Mouse (Mus musculus): ENCODE results near the gene Larp1b. TPM values are rescaled to one million over a fixed set of nuclear protein-coding genes. Genes with fewer than 3 reads are reported as not detected.
"Not testable (repeated sequence)": the region's sequence is repeated elsewhere in the genome, so short reads cannot be mapped to it uniquely, and the experiment has no call there.

Larp1b gene
- polyA plus RNA-seq (2016; fragmentation: Nextera tagmentation; extraction: Ambion mirVana) = 1.5 and 2.0 TPM in 2 replicates

DNA sequence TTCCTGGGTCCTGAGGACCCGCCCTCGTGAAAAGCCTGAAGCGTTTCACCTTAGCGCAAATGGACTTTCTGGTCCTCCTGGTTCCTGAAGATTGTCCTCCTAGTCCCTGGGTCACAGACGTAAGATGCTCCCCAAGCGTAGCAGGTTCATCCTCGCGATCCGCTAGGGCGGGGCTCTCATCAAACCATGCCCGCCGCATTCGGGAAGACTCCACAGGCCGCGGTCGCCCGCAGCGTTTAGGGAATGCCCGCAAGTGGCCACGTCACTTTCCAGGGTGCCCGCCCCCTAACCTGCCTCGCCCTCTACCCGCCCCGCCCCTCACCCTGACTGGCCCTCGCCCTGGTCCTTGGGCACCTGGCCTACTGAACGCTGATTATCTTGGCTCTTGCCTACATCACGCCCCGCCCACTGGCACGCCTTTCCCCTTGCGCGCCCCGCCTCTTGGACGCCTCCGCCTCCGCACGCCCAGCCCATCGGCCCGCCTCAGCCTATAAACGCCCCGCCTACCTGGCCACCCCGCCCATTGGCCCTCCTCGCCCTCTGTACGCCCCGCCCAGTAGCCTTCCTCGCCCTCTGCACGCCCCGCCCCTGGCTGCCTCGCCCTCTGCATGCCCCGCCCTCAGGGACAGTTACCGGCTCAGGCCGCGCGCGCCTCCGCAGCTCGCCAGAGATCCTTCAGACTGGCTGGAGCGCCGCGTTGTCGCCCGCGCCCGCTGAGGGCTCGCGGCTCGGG lies at the start of gene Larp1b:
Larp1b (plus strand) TSS at position 659 of the 733 bp plus-strand sequence.
- DNase-seq (ENCODE audit: extremely low spot score, low spot score) = peak; percentile 99
- H3K36me3 ChIP-seq (replicated peaks) = no peaks in the 10 kb centered on the region
- peak within 1 kb of the TSS; percentile 86 for H3K27ac ChIP-seq
- H3K9me3 ChIP-seq = no peaks in the 10 kb centered on the region
- under 1% methylated on average over 66 of the region's 66 CpGs for WGBS
- peaks cover 47% of the 10 kb centered on the region for H3K27me3 ChIP-seq (ENCODE audit: poor library complexity, severe bottlenecking)
- peaks cover 27% of the 10 kb centered on the region for H3K4me1 ChIP-seq
- H3K4me3 ChIP-seq = peak within 1 kb of the TSS; percentile 78

DNA sequence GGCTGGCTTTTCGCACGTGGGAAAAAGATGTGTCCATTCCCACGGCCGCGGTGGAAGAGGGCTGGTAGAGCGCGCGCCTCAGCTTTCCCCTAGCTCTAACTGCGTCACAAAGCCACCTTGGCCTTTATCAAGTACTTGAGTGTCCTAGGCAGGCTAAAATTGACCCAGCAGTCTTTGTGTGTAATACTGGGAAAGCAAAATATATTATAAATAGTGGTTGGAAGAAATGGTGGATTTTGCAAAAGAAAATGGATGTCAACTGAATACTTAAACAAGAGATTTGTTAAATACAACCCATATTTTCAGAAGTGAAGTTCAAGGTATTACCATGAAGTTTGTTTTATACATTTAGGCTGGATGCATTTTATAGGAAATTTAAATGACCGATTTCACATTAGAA lies 47.2 kb upstream of the Larp1b start, which contains the start of gene 1700034I23Rik:
1700034I23Rik (minus strand) TSS at position 101 of the 400 bp plus-strand sequence.
- not testable (repeated sequence) for H3K27ac ChIP-seq; H3K4me3 ChIP-seq; DNase-seq (ENCODE audit: extremely low spot score, low spot score); H3K9me3 ChIP-seq; H3K27me3 ChIP-seq (ENCODE audit: poor library complexity, severe bottlenecking); H3K4me1 ChIP-seq; H3K36me3 ChIP-seq (replicated peaks)
- 98% methylated on average over 8 of the region's 10 CpGs for WGBS

DNA sequence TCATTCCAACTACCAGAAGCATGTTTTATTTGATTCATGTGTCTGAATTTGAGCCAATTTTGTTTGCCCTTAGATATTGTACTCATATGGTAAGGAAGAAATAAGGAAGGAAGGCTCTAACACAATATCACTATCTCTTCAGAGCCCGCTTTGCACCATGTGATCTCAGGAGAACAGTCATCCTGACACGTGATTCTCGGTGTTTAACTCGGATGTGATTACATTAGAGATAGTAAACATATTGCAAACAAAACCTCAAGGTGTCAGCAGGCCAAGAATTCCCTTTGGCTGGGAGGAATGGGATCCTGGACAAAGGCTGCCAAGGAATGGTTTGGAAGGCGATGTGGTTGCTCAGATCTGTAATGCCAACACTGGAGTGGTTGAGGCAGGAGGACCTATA lies 11.4 kb upstream of the Larp1b start:
- Histone ChIP-seq H3K36me3 (replicated peaks) (peaks cover 7% of the 10 kb centered on the region), H3K4me3 (no peak overlapping the region), H3K27me3 (ENCODE audit: poor library complexity, severe bottlenecking) (no peaks in the 10 kb centered on the region), H3K9me3 (no peaks in the 10 kb centered on the region), H3K4me1 (no peaks in the 10 kb centered on the region), H3K27ac (no peak overlapping the region)
- WGBS = 90% methylated on average over 5 of the region's 5 CpGs
- DNase-seq (ENCODE audit: extremely low spot score, low spot score) = no peak

DNA sequence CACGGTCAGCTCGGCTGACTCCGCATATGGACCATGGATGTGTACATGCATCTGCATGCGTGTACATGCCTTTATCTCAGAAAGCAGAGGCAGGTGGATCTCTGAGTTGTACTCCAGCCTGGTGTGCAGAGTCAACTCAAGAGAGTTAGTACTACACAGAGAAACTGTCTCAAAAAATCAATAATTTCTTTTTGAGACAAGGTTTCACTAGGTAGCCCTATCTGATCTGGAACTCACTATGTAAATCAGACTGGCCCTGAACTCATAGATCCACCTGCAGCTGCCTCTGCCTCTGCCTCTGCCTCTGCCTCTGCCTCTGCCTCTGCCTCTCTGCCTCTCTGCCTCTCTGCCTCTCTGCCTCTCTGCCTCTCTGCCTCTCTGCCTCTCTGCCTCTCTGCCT lies 11.0 kb upstream of the Larp1b start:
- DNase-seq (ENCODE audit: extremely low spot score, low spot score) = no peak
- Histone ChIP-seq H3K9me3 (no peaks in the 10 kb centered on the region), H3K27me3 (ENCODE audit: poor library complexity, severe bottlenecking) (no peaks in the 10 kb centered on the region), H3K36me3 (replicated peaks) (peaks cover 6% of the 10 kb centered on the region), H3K27ac (no peak overlapping the region), H3K4me1 (no peaks in the 10 kb centered on the region), H3K4me3 (no peak overlapping the region)
- 90% methylated on average over 4 of the region's 4 CpGs for WGBS

DNA sequence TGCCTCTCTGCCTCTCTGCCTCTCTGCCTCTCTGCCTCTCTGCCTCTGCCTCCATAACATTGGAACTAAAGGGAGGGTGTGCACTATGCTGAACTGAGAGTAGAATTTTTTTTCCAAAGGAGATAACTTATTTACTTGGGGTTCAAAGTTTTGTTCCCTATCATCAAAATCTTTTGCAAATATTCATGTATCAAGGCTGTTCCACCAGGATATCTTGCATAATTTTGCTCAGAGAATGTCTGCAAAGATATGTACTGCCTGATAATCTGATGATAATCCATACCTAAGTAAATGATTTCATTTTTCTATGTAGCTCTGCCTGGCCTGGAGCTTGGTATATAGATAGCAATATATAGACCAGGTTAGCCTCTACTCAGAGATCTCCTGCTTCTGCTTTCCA lies 10.6 kb upstream of the Larp1b start:
- Histone ChIP-seq H3K4me3 (no peak overlapping the region), H3K36me3 (replicated peaks) (peaks cover 1% of the 10 kb centered on the region), H3K27me3 (ENCODE audit: poor library complexity, severe bottlenecking) (no peaks in the 10 kb centered on the region), H3K9me3 (no peaks in the 10 kb centered on the region), H3K27ac (no peak overlapping the region), H3K4me1 (no peaks in the 10 kb centered on the region)
- DNase-seq (ENCODE audit: extremely low spot score, low spot score) = no peak

DNA sequence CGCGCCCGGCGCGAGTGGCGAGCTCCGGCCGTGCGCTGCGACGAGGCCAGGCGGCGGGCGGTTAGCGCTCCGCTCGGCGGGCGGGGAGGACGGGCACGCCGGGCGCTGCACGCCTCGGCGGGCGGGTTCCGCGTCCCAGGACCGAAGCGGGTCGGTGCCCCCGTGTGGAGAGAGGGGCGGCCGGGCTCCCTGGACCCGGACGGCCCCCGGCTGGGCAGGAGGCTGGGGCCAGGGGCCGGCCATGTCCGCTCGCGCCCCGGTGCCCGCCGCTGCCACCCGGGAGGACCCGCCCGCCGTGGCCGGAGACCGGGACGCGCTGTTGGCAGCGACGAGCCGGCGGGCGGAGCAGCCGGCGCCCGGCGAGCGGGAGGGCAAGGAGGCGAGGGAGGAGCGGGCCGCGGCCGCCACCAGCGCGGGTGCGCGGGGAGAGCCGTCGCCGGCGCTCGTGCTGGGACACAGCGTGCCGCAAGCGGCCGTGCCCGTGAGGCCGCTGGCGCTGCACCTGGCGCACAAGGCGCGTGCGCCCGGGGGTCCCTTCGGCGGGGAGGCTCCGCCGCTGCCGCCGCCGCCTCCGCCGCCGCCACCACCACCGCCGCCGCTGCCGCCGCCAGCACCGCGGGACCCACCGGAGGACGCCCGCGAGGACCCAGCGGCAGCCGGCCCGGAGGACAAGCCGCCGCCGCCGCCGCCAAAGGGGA lies 424 bp downstream of the Larp1b start:
- WGBS = under 1% methylated on average over 98 of the region's 118 CpGs
- Histone ChIP-seq H3K36me3 (replicated peaks) (no peaks in the 10 kb centered on the region), H3K27me3 (ENCODE audit: poor library complexity, severe bottlenecking) (peaks cover 47% of the 10 kb centered on the region), H3K27ac (peak overlapping the region; percentile 86), H3K9me3 (no peaks in the 10 kb centered on the region), H3K4me1 (peaks cover 27% of the 10 kb centered on the region), H3K4me3 (peak overlapping the region; percentile 78)
- DNase-seq (ENCODE audit: extremely low spot score, low spot score) = peak; percentile 50

DNA sequence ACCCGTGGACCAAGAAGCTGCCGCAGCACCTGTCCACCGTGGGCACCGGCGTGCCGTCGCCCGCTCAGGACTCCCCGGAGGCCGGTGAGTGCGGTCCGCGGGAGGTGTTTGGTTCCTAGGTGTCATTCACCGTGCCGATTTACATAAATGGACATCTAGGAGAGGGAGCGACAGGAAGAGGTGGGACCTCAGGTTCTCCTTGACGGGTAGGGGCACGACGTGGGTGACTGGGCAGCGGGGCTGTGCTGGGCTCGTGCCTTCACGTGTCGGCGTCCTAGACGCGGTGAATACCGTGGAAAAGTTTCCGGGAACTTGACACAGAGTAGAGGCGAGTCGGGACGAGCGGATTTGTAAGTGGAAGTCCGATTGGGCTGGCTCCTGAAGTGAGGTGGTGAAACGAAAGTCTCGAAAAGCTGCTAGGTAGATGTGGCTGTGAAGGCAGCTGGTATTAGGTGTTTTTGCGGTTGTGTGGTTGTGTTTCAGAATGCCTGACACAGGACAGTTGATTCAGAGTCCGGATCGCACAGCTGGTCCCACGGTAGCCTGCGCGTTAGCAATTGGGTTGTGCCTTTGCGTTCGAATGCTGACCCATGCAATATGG lies 1.1 kb downstream of the Larp1b start:
- peak; percentile 52 for DNase-seq (ENCODE audit: extremely low spot score, low spot score)
- no peaks in the 10 kb centered on the region for H3K9me3 ChIP-seq
- peak overlapping the region; percentile 86 for H3K27ac ChIP-seq
- H3K27me3 ChIP-seq (ENCODE audit: poor library complexity, severe bottlenecking) = peaks cover 47% of the 10 kb centered on the region
- H3K36me3 ChIP-seq (replicated peaks) = no peaks in the 10 kb centered on the region
- peak overlapping the region; percentile 78 for H3K4me3 ChIP-seq
- peaks cover 27% of the 10 kb centered on the region for H3K4me1 ChIP-seq
- 1% methylated on average over 43 of the region's 43 CpGs for WGBS

DNA sequence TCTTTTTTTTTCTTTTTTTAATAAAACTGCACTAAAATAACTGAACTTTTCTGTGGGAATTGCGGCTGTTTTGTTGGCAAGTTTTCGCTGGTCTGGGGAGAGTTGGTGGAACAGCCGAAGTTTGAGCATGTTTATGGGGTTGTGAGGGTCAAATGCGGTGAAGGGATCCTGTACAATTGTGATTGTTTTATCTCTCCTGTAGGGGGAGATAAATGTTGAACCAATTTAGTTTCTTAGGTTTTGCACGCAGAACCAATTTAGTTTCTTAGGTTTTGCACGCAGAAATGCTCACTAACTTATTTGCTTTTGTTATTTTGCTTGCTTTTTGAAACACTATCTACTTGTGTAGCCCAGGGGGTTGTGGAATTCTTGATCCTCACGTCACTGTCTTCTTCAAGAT lies 1.7 kb downstream of the Larp1b start:
- no peaks in the 10 kb centered on the region for H3K36me3 ChIP-seq (replicated peaks)
- no peak for DNase-seq (ENCODE audit: extremely low spot score, low spot score)
- H3K9me3 ChIP-seq = no peaks in the 10 kb centered on the region
- H3K4me3 ChIP-seq = peak overlapping the region; percentile 78
- peaks cover 27% of the 10 kb centered on the region for H3K4me1 ChIP-seq
- no peak overlapping the region for H3K27ac ChIP-seq
- 13% methylated on average over 7 of the region's 7 CpGs for WGBS
- H3K27me3 ChIP-seq (ENCODE audit: poor library complexity, severe bottlenecking) = peaks cover 47% of the 10 kb centered on the region

DNA sequence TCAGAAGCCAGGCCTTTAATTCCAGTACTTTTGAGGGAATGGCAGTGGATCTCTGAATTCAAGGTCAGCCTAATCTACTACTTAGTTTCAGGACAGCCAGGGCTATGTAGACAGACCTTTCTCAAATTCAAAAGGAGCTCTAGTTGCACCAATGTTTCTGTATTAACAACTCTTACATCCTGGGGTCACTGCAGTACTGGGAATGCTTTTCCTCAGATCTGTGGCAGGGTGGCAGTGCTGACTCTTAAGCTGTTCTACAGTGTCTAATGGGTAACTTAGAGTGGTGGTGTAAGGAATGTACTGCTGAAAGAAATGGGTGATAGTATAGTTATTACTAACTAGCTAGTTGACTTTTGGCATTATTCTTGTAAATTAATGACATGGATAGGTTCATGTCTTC lies 3.0 kb downstream of the Larp1b start:
- DNase-seq (ENCODE audit: extremely low spot score, low spot score) = no peak
- Histone ChIP-seq H3K36me3 (replicated peaks) (no peaks in the 10 kb centered on the region), H3K27ac (no peak overlapping the region), H3K4me1 (peaks cover 27% of the 10 kb centered on the region), H3K4me3 (no peak overlapping the region), H3K9me3 (no peaks in the 10 kb centered on the region), H3K27me3 (ENCODE audit: poor library complexity, severe bottlenecking) (peaks cover 41% of the 10 kb centered on the region)

DNA sequence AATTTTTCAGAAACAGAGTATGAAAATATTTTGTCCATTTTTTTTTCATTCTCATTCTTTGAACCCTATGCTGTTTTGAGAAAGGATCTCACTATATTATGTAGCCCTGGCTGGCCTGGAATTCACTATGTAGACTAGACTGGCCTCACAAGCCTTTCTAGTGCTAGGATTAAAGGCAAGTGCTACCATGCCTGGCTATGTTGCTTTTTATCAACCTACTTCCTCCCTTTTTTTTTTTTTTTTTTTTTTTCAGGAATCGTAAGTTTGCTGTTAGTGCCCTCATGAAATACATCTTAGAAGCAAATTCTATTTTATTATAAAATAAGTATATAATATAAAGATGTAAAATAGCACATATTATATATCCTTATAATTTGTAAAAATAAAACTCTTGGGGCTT lies 5.2 kb downstream of the Larp1b start:
- H3K4me1 ChIP-seq = peaks cover 15% of the 10 kb centered on the region
- 92% methylated on average over 1 of the region's 1 CpGs for WGBS
- H3K9me3 ChIP-seq = no peaks in the 10 kb centered on the region
- no peaks in the 10 kb centered on the region for H3K36me3 ChIP-seq (replicated peaks)
- no peak overlapping the region for H3K4me3 ChIP-seq
- DNase-seq (ENCODE audit: extremely low spot score, low spot score) = no peak
- peaks cover 25% of the 10 kb centered on the region for H3K27me3 ChIP-seq (ENCODE audit: poor library complexity, severe bottlenecking)
- no peak overlapping the region for H3K27ac ChIP-seq

DNA sequence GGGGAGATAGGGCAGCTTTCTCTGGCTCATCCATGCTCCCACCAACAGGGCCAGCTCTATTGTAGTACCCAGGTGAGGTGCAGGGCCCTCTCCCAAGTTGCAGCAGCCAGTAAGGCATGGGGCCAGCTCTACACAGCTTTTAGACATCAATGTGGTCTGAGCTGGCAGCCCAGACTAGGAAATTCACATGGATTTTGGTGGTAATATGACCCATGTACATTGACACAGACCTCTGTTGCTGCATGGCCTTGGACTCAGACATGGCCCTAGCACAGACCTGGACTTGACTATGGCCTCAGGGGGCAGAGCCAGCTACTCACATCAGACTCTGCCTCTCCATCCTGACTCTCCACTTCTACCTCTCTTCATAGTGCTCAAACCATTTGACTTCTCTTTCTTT lies 9.2 kb downstream of the Larp1b start:
- no peak for DNase-seq (ENCODE audit: extremely low spot score, low spot score)

DNA sequence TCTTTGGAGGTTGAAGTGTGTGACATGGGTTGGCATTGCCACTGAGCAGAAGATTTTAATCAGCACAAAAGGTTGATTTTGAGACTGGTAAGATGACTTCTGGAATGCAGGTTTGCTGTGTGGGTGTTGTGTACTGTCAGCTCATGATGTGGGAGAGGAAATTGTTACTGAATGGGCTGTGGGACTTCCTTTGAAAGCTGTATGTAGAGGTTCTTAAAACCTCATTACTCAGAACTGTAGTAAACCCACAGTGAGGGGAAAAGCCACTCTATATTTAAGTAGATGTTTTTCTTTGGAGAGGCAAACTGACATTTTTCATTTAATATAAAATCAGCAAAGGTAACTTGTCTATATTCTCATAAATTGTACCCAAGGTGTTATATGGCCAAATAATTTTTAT lies 31.1 kb downstream of the Larp1b start:
- Histone ChIP-seq H3K27ac (no peak overlapping the region), H3K4me1 (no peaks in the 10 kb centered on the region), H3K36me3 (replicated peaks) (no peaks in the 10 kb centered on the region), H3K9me3 (no peaks in the 10 kb centered on the region), H3K27me3 (ENCODE audit: poor library complexity, severe bottlenecking) (no peaks in the 10 kb centered on the region), H3K4me3 (no peak overlapping the region)
- no peak for DNase-seq (ENCODE audit: extremely low spot score, low spot score)

More for the DNA sequence above, 9.2 kb downstream of the Larp1b start:
- Histone ChIP-seq H3K9me3 (no peaks in the 10 kb centered on the region), H3K36me3 (replicated peaks) (no peaks in the 10 kb centered on the region), H3K4me3 (no peak overlapping the region), H3K4me1 (no peaks in the 10 kb centered on the region), H3K27ac (no peak overlapping the region), H3K27me3 (ENCODE audit: poor library complexity, severe bottlenecking) (no peaks in the 10 kb centered on the region)

DNA sequence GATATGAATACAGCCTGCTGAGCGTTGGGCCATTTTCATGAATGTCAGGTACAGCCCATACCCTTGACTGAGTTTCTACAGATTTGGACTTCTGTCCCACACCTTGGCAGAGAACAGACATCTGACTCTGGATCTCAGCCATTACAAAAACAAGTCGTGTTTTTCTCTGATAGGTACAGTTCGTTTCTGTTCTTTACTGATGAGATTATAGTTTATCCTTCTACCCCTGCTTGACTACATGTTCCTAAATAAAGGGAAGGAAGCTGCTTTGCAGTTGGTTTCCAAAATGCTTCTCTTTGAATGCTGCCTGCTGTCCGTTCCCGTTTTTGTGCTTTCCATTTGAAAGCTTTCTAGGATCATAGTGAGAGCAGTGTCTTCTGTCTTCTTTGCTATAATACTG lies 37.9 kb downstream of the Larp1b start:
- Histone ChIP-seq H3K27ac (no peak overlapping the region), H3K9me3 (no peaks in the 10 kb centered on the region), H3K36me3 (replicated peaks) (no peaks in the 10 kb centered on the region), H3K4me3 (no peak overlapping the region), H3K4me1 (no peaks in the 10 kb centered on the region), H3K27me3 (ENCODE audit: poor library complexity, severe bottlenecking) (no peaks in the 10 kb centered on the region)
- WGBS = 86% methylated on average over 5 of the region's 5 CpGs
- no peak for DNase-seq (ENCODE audit: extremely low spot score, low spot score)

Measured in forebrain, embryonic 10.5 days (tissue).